13 mouse cellular contexts compared by ENCODE assay signal in the genomic region with DNA sequence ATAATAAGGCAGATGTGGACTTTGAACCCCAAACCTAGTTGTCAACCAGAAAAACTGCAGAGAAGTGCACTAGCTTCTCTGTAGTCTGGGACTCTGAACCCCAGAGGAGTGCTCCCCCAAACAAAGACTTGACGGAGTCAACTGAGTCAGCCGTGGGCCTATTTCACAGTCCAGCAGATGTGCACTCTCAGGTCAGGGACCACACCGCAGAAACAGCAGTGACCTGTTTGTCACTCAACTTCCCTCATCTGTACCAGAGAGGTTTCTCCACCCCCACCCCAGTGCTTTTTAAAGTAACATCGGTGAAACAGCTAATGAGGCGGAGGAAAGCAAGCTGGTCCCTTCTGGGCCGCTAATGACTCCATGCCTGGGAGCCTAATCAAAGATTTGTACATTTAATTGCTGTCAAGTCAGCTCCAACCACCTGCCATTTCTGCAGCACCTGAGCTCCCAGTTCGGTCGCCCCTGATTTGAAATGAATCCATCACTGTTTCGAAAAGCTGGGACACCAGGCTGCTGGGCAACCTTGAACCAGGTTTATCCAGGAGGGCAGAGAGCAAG.
DNase-seq lines count a peak whose midpoint lies in the region; ATAC-seq and TF ChIP-seq lines count a peak whose summit lies in the region.
"Had no signal": no experiment of that assay in that cellular context is flagged by ENCODE, and none has a peak within 500 bp of the region (broad histone marks: within the 10 kb centered on the region; RNA-seq: fewer than 3 reads in every experiment).

No protein-coding gene starts in this region.

- peak; percentile 31; the same call in 1 of the 2 replicates for ATAC-seq in intestine, embryonic 15.5 days
- ATAC-seq in intestine, postnatal 0 days, result no peak
- 0 out of 2 replicates have a peak, but pooled peaks have one; percentile 42 for ATAC-seq in forebrain, embryonic 11.5 days (replicated peaks; ENCODE audit: low FRiP score)
- 0 out of 2 replicates have a peak, but pooled peaks have one; percentile 19 for ATAC-seq in hindbrain, embryonic 15.5 days (ENCODE audit: low FRiP score, low read depth)

- no peaks in the 10 kb centered on the region for H3K9me3 ChIP-seq in intestine, embryonic 15.5 days
- H3K9me3 ChIP-seq in intestine, postnatal 0 days (ENCODE audit: control insufficient read depth), result no peaks in the 10 kb centered on the region
- H3K9me3 ChIP-seq in forebrain, embryonic 11.5 days (ENCODE audit: control insufficient read depth, low read length), result no peaks in the 10 kb centered on the region
- no peaks in the 10 kb centered on the region for H3K9me3 ChIP-seq in hindbrain, embryonic 15.5 days
- H3K9me3 ChIP-seq: limb, embryonic 15.5 days; lung, embryonic 15.5 days had no signal

- no peak for TF ChIP-seq CTCF in intestine, postnatal 0 days (IDR thresholded peaks at IDR 0.05; ENCODE audit: low read depth)

- no peaks in the 10 kb centered on the region for H3K36me3 ChIP-seq in intestine, embryonic 15.5 days
- H3K36me3 ChIP-seq in intestine, postnatal 0 days (ENCODE audit: control insufficient read depth, insufficient read depth), result no peaks in the 10 kb centered on the region
- H3K36me3 ChIP-seq in forebrain, embryonic 11.5 days (ENCODE audit: control insufficient read depth, insufficient read depth, low read length), result no peaks in the 10 kb centered on the region
- no peaks in the 10 kb centered on the region for H3K36me3 ChIP-seq in hindbrain, embryonic 15.5 days
- H3K36me3 ChIP-seq: limb, embryonic 15.5 days; lung, embryonic 15.5 days had no signal

- no peak overlapping the region for H3K9ac ChIP-seq in intestine, embryonic 15.5 days
- no peak overlapping the region for H3K9ac ChIP-seq in intestine, postnatal 0 days (ENCODE audit: low read depth, low read length)
- H3K9ac ChIP-seq in forebrain, embryonic 11.5 days (ENCODE audit: low read length), result no peak overlapping the region
- no peak overlapping the region for H3K9ac ChIP-seq in hindbrain, embryonic 15.5 days
- H3K9ac ChIP-seq: limb, embryonic 15.5 days; lung, embryonic 15.5 days had no signal

- H3K4me2 ChIP-seq in intestine, embryonic 15.5 days (replicated peaks), result no peak overlapping the region
- H3K4me2 ChIP-seq in intestine, postnatal 0 days (replicated peaks; ENCODE audit: low read depth), result no peak overlapping the region
- no peak overlapping the region for H3K4me2 ChIP-seq in forebrain, embryonic 11.5 days (ENCODE audit: low read depth, low read length, severe bottlenecking)
- no peak overlapping the region for H3K4me2 ChIP-seq in hindbrain, embryonic 15.5 days
- H3K4me2 ChIP-seq: limb, embryonic 15.5 days; lung, embryonic 15.5 days had no signal

- H3K27ac ChIP-seq in intestine, embryonic 15.5 days, result no peak overlapping the region
- H3K27ac ChIP-seq in intestine, postnatal 0 days (ENCODE audit: low read depth, low read length), result no peak overlapping the region
- H3K27ac ChIP-seq in forebrain, embryonic 11.5 days (ENCODE audit: low read depth, low read length), result no peak overlapping the region
- H3K27ac ChIP-seq in hindbrain, embryonic 15.5 days (replicated peaks), result no peak overlapping the region
- H3K27ac ChIP-seq: limb, embryonic 15.5 days; lung, embryonic 15.5 days had no signal

- H3K4me1 ChIP-seq in intestine, embryonic 15.5 days (replicated peaks), result no peaks in the 10 kb centered on the region
- no peaks in the 10 kb centered on the region for H3K4me1 ChIP-seq in intestine, postnatal 0 days (replicated peaks; ENCODE audit: control insufficient read depth, insufficient read depth, low read length)
- no peaks in the 10 kb centered on the region for H3K4me1 ChIP-seq in forebrain, embryonic 11.5 days (replicated peaks; ENCODE audit: control insufficient read depth, insufficient read depth, low read length)
- no peaks in the 10 kb centered on the region for H3K4me1 ChIP-seq in hindbrain, embryonic 15.5 days (replicated peaks)

- WGBS in intestine, embryonic 15.5 days, result 75% methylated on average over 9 of the region's 9 CpGs
- 71% methylated on average over 9 of the region's 9 CpGs for WGBS in intestine, postnatal 0 days
- 66% methylated on average over 9 of the region's 9 CpGs for WGBS in forebrain, embryonic 11.5 days
- WGBS in hindbrain, embryonic 15.5 days, result 49% methylated on average over 9 of the region's 9 CpGs

- no peak overlapping the region for H3K4me3 ChIP-seq in intestine, embryonic 15.5 days (replicated peaks)
- H3K4me3 ChIP-seq in intestine, postnatal 0 days (ENCODE audit: low read depth, low read length), result no peak overlapping the region
- H3K4me3 ChIP-seq in forebrain, embryonic 11.5 days (ENCODE audit: low read depth, low read length), result no peak overlapping the region
- H3K4me3 ChIP-seq in hindbrain, embryonic 15.5 days, result no peak overlapping the region
- H3K4me3 ChIP-seq: limb, embryonic 15.5 days; lung, embryonic 15.5 days had no signal

- DNase-seq in A20 (ENCODE audit: low read depth, low spot score), result peak; percentile 59
- DNase-seq in forebrain, embryonic 11.5 days (ENCODE audit: low spot score), result peak; percentile 55
- no peak for DNase-seq in lung, postnatal 10 days
- no peak for DNase-seq in liver
- no peak for DNase-seq in cerebellum, adult 11 months
- DNase-seq: adrenal gland, postnatal 36 days; heart, postnatal 14 days; kidney, adult 18-20 months had no signal

- H3K27me3 ChIP-seq in intestine, embryonic 15.5 days (replicated peaks), result no peaks in the 10 kb centered on the region
- H3K27me3 ChIP-seq in intestine, postnatal 0 days (replicated peaks; ENCODE audit: control insufficient read depth, insufficient read depth, low read length), result no peaks in the 10 kb centered on the region
- H3K27me3 ChIP-seq in forebrain, embryonic 11.5 days (ENCODE audit: control insufficient read depth, insufficient read depth, low read length), result no peaks in the 10 kb centered on the region
- no peaks in the 10 kb centered on the region for H3K27me3 ChIP-seq in hindbrain, embryonic 15.5 days
- H3K27me3 ChIP-seq: limb, embryonic 15.5 days; lung, embryonic 15.5 days had no signal

Comparison
In these comparisons a context has a peak if more than half of its experiments do, and no peak if none do; other contexts are left out.
1. DNase-seq: peak in A20 (single experiment) and forebrain, embryonic 11.5 days (single experiment); none in lung, postnatal 10 days (single experiment), liver (single experiment) and cerebellum, adult 11 months (single experiment).